Mouse (Mus musculus) MEL (cell line): ENCODE data around the gene Noa1. TPM values are rescaled to one million over a fixed set of nuclear protein-coding genes. Genes with fewer than 3 reads are reported as not detected.

ENCODE experiments used
- DNase-seq: peaks from one replicate; pipeline ENCODE4 v3.0.0; 2011; ENCODE audit warnings: low read depth, low spot score
- H3K27ac ChIP-seq: 2 replicates; pipeline ENCODE4 v1.5.1; 2012; ENCODE audit warnings: low read depth, mild to moderate bottlenecking, control low read depth, low read length, moderate library complexity; ENCODE audit not compliant: control insufficient read depth
- H3K27me3 ChIP-seq, 2 experiments: fragments of 150-350 bp in 1 of 2; sonication (generic) in 1 of 2; 2 replicates each; pipeline ENCODE4 v1.6.1; 2012; ENCODE audit warnings: low read length in 2 of 2, mild to moderate bottlenecking in 2 of 2, improper control_type of control experiment in 1 of 2, moderate library complexity in 1 of 2; ENCODE audit not compliant: insufficient read depth in 2 of 2, control insufficient read depth in 1 of 2
- H3K36me3 ChIP-seq, 2 experiments: 2 replicates each; pipeline ENCODE4 v1.6.1; 2012 to 2014; ENCODE audit warnings: low read length in 2 of 2, improper control_type of control experiment in 1 of 2, inconsistent platforms in 1 of 2, mild to moderate bottlenecking in 1 of 2; ENCODE audit not compliant: insufficient read depth in 2 of 2, control insufficient read depth in 1 of 2
- H3K4me1 ChIP-seq, 2 experiments: fragments of 150-350 bp in 1 of 2; sonication (generic) in 1 of 2; 2 replicates each; pipeline ENCODE4 v1.6.1; 2012; ENCODE audit warnings: low read length in 2 of 2, improper control_type of control experiment in 1 of 2, mild to moderate bottlenecking in 1 of 2; ENCODE audit not compliant: insufficient read depth in 2 of 2, control insufficient read depth in 1 of 2
- H3K4me3 ChIP-seq, 2 experiments: fragments of 150-350 bp in 1 of 2; sonication (generic) in 1 of 2; 2 replicates each; pipeline ENCODE4 v1.5.1; 2012; ENCODE audit warnings: low read depth in 2 of 2, low read length in 2 of 2, mild to moderate bottlenecking in 2 of 2, moderate library complexity in 2 of 2, control low read depth in 1 of 2, improper control_type of control experiment in 1 of 2; ENCODE audit not compliant: control insufficient read depth in 1 of 2, insufficient read depth in 1 of 2
- H3K79me2 ChIP-seq: 2 replicates; pipeline ENCODE4 v1.6.1; 2012; ENCODE audit warnings: mild to moderate bottlenecking, low read length, moderate library complexity; ENCODE audit not compliant: control insufficient read depth, poor library complexity, insufficient read depth
- H3K9ac ChIP-seq: 2 replicates; pipeline ENCODE4 v1.6.1; 2012; ENCODE audit warnings: low read depth, mild to moderate bottlenecking, control low read depth, low read length, moderate library complexity; ENCODE audit not compliant: control insufficient read depth, poor library complexity, severe bottlenecking
- H3K9me3 ChIP-seq: fragments of 150-350 bp; sonication (generic); replicated peaks from 2 replicates; pipeline ENCODE4 v1.6.1; 2012; ENCODE audit warnings: mild to moderate bottlenecking, low read length, improper control_type of control experiment, moderate library complexity; ENCODE audit not compliant: insufficient read depth
- BHLHE40 ChIP-seq: IDR thresholded peaks from 2 replicates; pipeline ENCODE4 v1.6.1; 2012; ENCODE audit warnings: low read depth, mild to moderate bottlenecking, inconsistent platforms, low read length, improper control_type of control experiment, borderline replicate concordance
- CHD2 ChIP-seq: IDR thresholded peaks from 2 replicates; pipeline ENCODE4 v1.6.1; 2011; ENCODE audit warnings: low read length, improper control_type of control experiment
- CTCF ChIP-seq, 3 experiments: IDR thresholded peaks in 2 of 3; conservative IDR thresholded peaks in 1 of 3; 2 replicates each; pipeline ENCODE4 v1.5.1; 2011 to 2012; ENCODE audit warnings: low read length in 3 of 3, low read depth in 2 of 3, mild to moderate bottlenecking in 2 of 3, improper control_type of control experiment in 1 of 3, inconsistent platforms in 1 of 3, mixed read lengths in 1 of 3, moderate library complexity in 1 of 3; ENCODE audit not compliant: control insufficient read depth in 1 of 3, insufficient read depth in 1 of 3, poor library complexity in 1 of 3, severe bottlenecking in 1 of 3
- E2F4 ChIP-seq: IDR thresholded peaks from 2 replicates; pipeline ENCODE4 v1.6.1; 2011; ENCODE audit warnings: low read depth, low read length, improper control_type of control experiment, borderline replicate concordance
- EP300 ChIP-seq, 2 experiments: IDR thresholded peaks; 2 replicates each; pipeline ENCODE4 v1.6.1; 2011; ENCODE audit warnings: improper control_type of control experiment in 2 of 2, low read length in 2 of 2, low read depth in 1 of 2, mild to moderate bottlenecking in 1 of 2
- ETS1 ChIP-seq: IDR thresholded peaks from 2 replicates; pipeline ENCODE4 v1.6.1; 2012; ENCODE audit warnings: low read depth, mild to moderate bottlenecking, inconsistent platforms, low read length, improper control_type of control experiment, moderate library complexity
- KAT2A ChIP-seq: conservative IDR thresholded peaks from 2 replicates; pipeline ENCODE4 v1.6.1; 2012; ENCODE audit warnings: low read depth, low read length, improper control_type of control experiment, inconsistent platforms
- MAFK ChIP-seq: IDR thresholded peaks from 2 replicates; pipeline ENCODE4 v1.6.1; 2011; ENCODE audit warnings: low read depth, mild to moderate bottlenecking, low read length, improper control_type of control experiment, borderline replicate concordance
- MAX ChIP-seq: IDR thresholded peaks from 2 replicates; pipeline ENCODE4 v1.6.1; 2011; ENCODE audit warnings: low read length, improper control_type of control experiment
- MYB ChIP-seq: IDR thresholded peaks from 2 replicates; pipeline ENCODE4 v1.6.1; 2011; ENCODE audit warnings: mild to moderate bottlenecking, low read depth, low read length, improper control_type of control experiment
- NELFE ChIP-seq: IDR thresholded peaks from 2 replicates; pipeline ENCODE4 v1.6.1; 2011; ENCODE audit warnings: low read depth, low read length, improper control_type of control experiment
- POLR2A ChIP-seq, 2 experiments: IDR thresholded peaks; 2 replicates each; pipeline ENCODE4 v1.6.1; 2011 to 2012; ENCODE audit warnings: low read length in 2 of 2, mild to moderate bottlenecking in 2 of 2, control low read depth in 1 of 2, improper control_type of control experiment in 1 of 2, low read depth in 1 of 2, moderate library complexity in 1 of 2; ENCODE audit not compliant: control insufficient read depth in 1 of 2, insufficient read depth in 1 of 2, poor library complexity in 1 of 2
- POLR2AphosphoS2 ChIP-seq: IDR thresholded peaks from 2 replicates; pipeline ENCODE4 v1.6.1; 2011; ENCODE audit warnings: low read length, improper control_type of control experiment
- SIN3A ChIP-seq: IDR thresholded peaks from 2 replicates; pipeline ENCODE4 v1.6.1; 2012; ENCODE audit warnings: low read length, improper control_type of control experiment, inconsistent platforms
- USF1 ChIP-seq: IDR thresholded peaks from 2 replicates; pipeline ENCODE4 v1.6.1; 2014; ENCODE audit warnings: low read depth, mild to moderate bottlenecking, inconsistent platforms, low read length, improper control_type of control experiment, moderate library complexity
- ZNF384 ChIP-seq: IDR thresholded peaks from 2 replicates; pipeline ENCODE4 v1.6.1; 2012; ENCODE audit warnings: low read depth, mild to moderate bottlenecking, inconsistent platforms, low read length, improper control_type of control experiment
- polyA plus RNA-seq, 2 experiments: library from polyadenylated mRNA; stranded (reverse) in 1 of 2; unstranded in 1 of 2; fragments of >175 nt in 1 of 2; fragments of >200 nt in 1 of 2; gene quantifications; 2 replicates each; pipeline versions ENCODE4 v1.2.1 to v1.2.4; 2012; ENCODE audit warnings: low replicate concordance in 2 of 2, low read depth in 1 of 2; ENCODE audit not compliant: insufficient read length in 2 of 2, insufficient read depth in 1 of 2, missing spikeins in 1 of 2
- total RNA-seq: library from RNA; depleted of rRNA; stranded (reverse); fragments of 300-350 nt; gene quantifications from 2 replicates; pipeline ENCODE4 v1.2.3, GENCODE M21; 2012

Noa1 gene
- total and polyA plus RNA-seq, 3 experiments, result 52.4 to 265 (median 96.2) TPM

GRCm38 (mm10) chr5:77354361-77354787 lies 44.5 kb upstream of the Noa1 start (continued):
- TF ChIP-seq NELFE (peak; percentile 36; the same call in 1 of the 2 replicates), BHLHE40 (no peak), SIN3A (peak; percentile 73; the same call in 1 of the 2 replicates), POLR2AphosphoS2 (no peak), ETS1 (no peak), CHD2 (no peak), E2F4 (no peak), MAFK (no peak), KAT2A (no peak), EP300 (IDR thresholded peaks at IDR 0.05; ENCODE audit: low read depth in 1 of 2, low read length in 2 of 2) (no peak), MYB (no peak), USF1 (no peak), POLR2A (IDR thresholded peaks at IDR 0.05; ENCODE audit: control insufficient read depth in 1 of 2, insufficient read depth in 1 of 2, low read depth in 1 of 2, low read length in 2 of 2, poor library complexity in 1 of 2) (peak in 1 of 2 experiments; percentile 49; a peak in 2 of 4 replicates)

GRCm38 (mm10) chr5:77351691-77352090 lies 41.8 kb upstream of the Noa1 start:
- Histone ChIP-seq H3K9me3 (no peaks in the 10 kb centered on the region), H3K4me3 (no peak overlapping the region), H3K27ac (no peak overlapping the region), H3K36me3 (peaks cover 0 to 2% of the 10 kb centered on the region in 2 experiments; a peak in 1 of 4 replicates), H3K4me1 (no peaks in the 10 kb centered on the region), H3K9ac (no peak overlapping the region), H3K27me3 (no peaks in the 10 kb centered on the region), H3K79me2 (no peaks in the 10 kb centered on the region; the same call in 1 of the 2 replicates)
- TF ChIP-seq ZNF384 (0 out of 2 replicates have a peak, but pooled peaks have one; percentile 17), MAX (no peak)
- DNase-seq, result no peak

GRCm38 (mm10) chr5:77349971-77350658 lies 40.2 kb upstream of the Noa1 start:
- peak; percentile 29 for DNase-seq
- Histone ChIP-seq H3K4me3 (no peak overlapping the region), H3K9me3 (no peaks in the 10 kb centered on the region), H3K79me2 (no peaks in the 10 kb centered on the region; the same call in 1 of the 2 replicates), H3K36me3 (peaks cover 0 to 10% of the 10 kb centered on the region in 2 experiments; a peak in 2 of 4 replicates), H3K27ac (no peak overlapping the region), H3K4me1 (no peaks in the 10 kb centered on the region), H3K27me3 (no peaks in the 10 kb centered on the region), H3K9ac (no peak overlapping the region)
- TF ChIP-seq MYB (no peak), CTCF (IDR thresholded peaks at IDR 0.05 in 2 of 3, conservative IDR thresholded peaks at IDR 0.05 in 1 of 3; ENCODE audit: control insufficient read depth in 1 of 3, insufficient read depth in 1 of 3, low read depth in 2 of 3, low read length in 3 of 3, poor library complexity in 1 of 3, severe bottlenecking in 1 of 3) (peak; percentile 8 to 33 (median 17); a peak in 4 of 6 replicates)
